Mouse (Mus musculus): ENCODE data around the gene Ell2.

- TF ChIP-seq CTCF (IDR thresholded peaks at IDR 0.05; ENCODE audit: control insufficient read depth, insufficient read depth, low read length): no peak
- TF ChIP-seq POLR2A (IDR thresholded peaks at IDR 0.05; ENCODE audit: borderline replicate concordance, control insufficient read depth, low read depth, low read length): no peak
These were observed 103.4 kb downstream of the Ell2 start for GRCm38 (mm10) chr13:75809957-75810356.
